Mouse (Mus musculus): ENCODE measurements at regions not wholly inside any gene's neighbourhood (a gene's known extent, or its start where the extent isn't known, plus 50 kb on each side); places are given as distances from the start of the nearest gene placed in this dataset.

DNA sequence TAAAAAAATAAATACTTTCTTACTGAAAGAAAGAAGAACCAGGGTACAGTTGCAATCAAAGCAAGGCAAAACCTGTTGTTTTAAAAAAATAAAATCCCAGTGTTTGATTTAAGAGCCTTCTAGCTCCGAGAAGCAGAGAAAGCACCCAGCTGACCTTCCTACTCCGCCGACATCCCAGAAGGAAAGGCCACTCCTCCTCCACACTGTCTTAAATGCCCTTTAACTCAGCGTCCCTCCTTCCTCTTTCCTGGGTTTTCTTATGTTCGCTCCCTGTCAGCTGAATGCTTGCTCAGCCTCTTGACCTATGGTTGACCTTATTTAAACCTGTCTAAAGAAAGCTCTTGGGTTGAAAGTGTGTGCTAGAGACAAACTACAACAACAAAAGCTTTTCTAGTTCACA is 79.1 kb downstream of the Sptssa start:
- DNase-seq (ENCODE audit: low spot score in 2 of 2) = no peak

- no peak for DNase-seq (ENCODE audit: low spot score in 2 of 2)
These were observed 79.6 kb downstream of the Sptssa start for GRCm38 (mm10) chr12:54576821-54577220.

- DNase-seq (ENCODE audit: low spot score in 2 of 2) = peak in 1 of 2 experiments; percentile 8
These were observed 83.5 kb downstream of the Sptssa start for GRCm38 (mm10) chr12:54572866-54573265.

GRCm38 (mm10) chr12:54568078-54568931 is 88.1 kb downstream of the Sptssa start:
- no peak for DNase-seq (ENCODE audit: low spot score in 2 of 2)

DNA sequence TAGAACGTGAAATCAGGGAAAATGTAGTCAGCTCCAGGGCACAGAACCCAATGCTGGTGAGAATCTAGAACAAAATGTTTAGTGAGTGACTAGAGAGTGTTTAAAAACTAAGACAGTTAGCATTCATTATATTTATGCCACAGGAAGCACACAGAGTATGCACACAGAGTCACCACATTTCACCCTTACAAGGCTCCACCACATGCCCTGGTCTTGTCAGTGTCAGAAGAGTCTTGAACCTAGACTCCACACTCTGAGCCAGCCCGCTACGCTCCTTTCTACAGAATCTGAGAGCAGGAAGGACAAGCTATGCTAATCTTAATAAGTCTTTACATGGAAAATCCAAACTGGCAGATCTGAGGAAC is 89.0 kb downstream of the Sptssa start:
- no peak for DNase-seq (ENCODE audit: low spot score in 2 of 2)

DNA sequence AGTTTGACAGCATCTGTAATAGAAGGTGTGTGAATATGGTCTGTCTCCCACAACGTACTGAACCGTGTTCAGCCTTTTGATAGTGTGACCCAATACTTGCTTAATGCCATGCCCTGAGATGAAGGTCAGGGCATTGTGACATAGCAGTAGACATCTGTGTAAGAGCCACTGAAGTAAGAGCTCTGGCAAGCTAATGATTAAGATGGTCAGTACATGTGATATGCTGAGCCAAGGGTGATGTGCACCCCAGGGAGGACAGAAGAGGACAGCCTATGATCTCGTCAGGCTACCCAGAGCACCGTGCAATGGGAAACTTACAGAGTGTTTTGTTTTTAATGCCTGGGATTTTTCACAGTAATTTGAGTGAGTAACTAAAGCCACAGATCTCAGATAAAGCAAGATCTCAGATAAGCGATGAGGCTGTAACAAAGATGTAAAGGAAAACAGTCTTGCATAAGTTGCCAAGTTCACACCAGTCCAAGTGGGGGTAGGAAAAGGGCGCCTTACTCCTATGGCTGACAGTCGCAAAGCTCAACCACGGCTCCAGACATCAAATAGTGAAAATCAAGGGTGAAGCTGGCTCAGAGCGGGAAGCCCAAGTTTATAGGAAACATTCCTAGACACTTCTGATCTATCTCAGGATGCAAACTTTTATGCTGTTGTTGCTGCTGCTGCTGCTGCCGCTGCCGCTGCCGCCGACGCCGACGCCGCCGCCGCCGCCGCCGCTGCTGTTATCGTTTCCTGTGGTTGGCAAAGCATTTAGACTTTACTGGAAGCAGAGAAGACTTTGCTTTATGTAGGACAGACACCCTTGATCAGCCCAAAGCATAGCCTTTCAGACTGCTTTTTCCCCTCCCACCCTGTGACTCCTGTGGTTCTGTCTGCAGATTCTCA is 89.6 kb downstream of the Sptssa start:
- no peak for DNase-seq (ENCODE audit: low spot score in 2 of 2)

DNA sequence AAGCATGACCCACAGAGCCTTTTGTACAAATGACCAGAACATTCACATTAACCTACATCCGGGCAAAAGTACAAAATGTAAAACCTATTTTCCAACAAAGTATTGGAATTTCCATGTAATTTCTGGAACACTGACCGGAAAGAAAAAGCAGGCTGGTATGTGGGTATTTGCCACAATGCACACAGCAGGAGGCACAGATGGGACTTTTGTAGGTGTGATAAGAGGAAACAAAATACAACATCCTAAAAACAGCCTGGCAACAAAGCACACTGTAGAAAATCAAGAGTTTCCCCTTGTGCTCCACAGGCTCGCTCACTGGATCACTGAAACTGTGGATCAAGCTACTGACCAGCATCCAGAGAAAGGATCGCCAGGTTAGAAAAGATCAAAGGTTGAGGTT is 94.4 kb downstream of the Sptssa start:
- DNase-seq (ENCODE audit: low spot score in 2 of 2) = peak in 1 of 2 experiments; percentile 24

- DNase-seq (ENCODE audit: low spot score in 2 of 2) = no peak
These were observed 98.3 kb downstream of the Sptssa start for GRCm38 (mm10) chr12:54558106-54558505.

- DNase-seq (ENCODE audit: low spot score in 2 of 2) = no peak
These were observed 106.7 kb downstream of the Sptssa start for GRCm38 (mm10) chr12:54549659-54550058.

DNA sequence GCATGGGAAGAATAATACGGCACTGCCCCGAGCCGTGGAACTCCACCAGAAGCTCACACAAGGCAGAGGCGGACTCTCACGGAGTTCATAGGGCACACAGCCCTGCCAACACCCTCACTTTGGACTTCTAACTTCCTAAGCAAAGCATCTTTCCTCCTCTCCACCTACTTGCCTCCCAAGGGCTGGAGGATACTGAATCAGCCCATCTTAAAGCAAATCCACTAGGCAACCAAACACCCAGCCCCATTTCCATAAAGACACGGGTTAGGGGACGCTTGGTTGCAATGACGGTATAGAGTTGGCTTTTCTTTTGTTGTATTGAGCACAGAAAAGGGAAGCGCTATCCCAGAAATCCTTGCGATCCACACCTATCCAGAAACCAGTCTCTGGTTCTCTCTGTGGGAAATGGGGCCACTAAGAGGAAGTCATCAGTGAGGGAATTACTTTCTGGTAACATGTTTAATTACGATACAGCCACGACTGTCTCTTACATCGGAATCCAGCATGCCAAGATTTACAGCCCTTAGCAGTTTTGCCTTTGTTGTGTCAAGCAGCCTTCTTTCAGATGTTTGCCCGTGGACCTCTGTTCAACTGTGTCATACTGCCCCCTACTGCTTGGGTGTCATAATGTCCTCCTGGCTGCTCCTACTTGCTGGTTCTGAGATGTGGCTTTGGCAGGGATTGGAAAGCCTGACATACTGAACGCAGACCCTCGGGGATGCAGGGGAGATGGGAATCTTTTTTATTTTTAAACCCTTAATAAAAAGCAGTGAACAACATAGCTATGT is 110.4 kb downstream of the Sptssa start:
- DNase-seq (ENCODE audit: low spot score in 2 of 2) = peak; percentile 18 to 21

DNA sequence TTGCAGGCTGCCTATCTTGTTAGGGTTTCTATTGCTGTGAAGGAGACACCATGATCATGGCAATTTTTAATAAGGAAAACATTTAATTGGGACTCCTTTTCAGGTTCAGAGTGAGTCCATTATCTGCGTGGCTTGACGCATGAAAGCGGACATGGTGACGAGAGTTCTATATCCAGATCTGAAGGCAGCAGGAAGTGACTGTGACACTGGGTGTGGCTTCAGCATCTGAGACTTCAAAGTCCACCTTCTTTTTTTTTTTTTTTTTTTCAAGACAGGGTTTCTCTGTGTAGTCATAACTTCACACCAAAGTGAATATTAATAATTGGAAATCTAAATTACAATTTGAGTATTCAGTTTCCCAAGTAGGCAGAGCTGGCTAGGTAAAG is 118.1 kb downstream of the Sptssa start:
- no peak for DNase-seq (ENCODE audit: low spot score in 2 of 2)

- DNase-seq (ENCODE audit: low spot score in 2 of 2) = no peak
These were observed 118.6 kb downstream of the Sptssa start for GRCm38 (mm10) chr12:54537690-54538319.

GRCm38 (mm10) chr12:54537022-54537421 is 119.4 kb downstream of the Sptssa start:
- no peak for DNase-seq (ENCODE audit: low spot score in 2 of 2)

DNA sequence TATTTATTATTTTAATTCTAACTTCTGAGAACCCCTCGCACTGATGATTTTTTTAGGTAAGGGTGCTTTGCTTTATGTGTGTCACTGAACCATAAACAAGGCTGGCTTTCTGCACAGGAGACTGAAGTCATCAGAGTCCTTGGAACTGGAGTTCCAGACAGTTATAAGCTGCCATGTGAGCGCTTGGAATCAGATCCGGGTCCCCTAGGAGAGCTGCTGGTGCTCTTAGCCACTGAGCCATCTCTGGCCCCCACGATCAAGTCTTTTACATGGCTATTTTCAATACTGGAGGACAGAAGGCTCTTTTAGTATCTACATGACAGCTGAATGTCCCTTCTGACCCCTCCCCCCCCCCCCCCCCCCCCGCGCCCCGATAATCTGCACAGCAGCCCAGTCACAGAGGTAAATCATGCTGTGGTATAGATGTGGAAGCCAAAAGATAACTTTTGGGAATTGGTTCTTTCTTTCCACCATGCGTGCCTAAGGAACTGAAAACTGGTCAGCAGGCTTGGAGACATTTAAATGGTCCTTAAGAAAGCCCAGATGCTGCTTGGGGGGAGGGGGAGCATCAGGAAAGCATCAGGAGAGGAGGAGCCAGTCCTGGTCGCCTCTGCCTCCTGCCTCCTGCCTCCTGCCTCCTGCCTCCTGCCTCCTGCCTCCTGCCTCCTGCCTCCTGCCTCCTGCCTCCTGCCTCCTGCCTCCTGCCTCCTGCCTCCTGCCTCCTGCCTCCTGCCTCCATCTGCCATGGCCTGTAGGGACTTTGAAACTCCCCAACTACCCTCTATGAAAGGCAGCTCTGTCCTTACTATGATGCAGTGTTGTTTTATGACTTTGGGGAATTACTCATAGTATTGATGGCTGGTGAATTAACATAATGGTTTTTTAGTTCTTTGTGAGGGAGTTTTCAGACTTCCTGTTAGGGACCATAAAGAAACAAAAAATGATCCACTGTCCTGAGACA is 120.5 kb downstream of the Sptssa start:
- no peak for DNase-seq (ENCODE audit: low spot score in 2 of 2)

- no peak for DNase-seq (ENCODE audit: low spot score in 2 of 2)
These were observed 121.5 kb downstream of the Sptssa start for GRCm38 (mm10) chr12:54534910-54535309.

DNA sequence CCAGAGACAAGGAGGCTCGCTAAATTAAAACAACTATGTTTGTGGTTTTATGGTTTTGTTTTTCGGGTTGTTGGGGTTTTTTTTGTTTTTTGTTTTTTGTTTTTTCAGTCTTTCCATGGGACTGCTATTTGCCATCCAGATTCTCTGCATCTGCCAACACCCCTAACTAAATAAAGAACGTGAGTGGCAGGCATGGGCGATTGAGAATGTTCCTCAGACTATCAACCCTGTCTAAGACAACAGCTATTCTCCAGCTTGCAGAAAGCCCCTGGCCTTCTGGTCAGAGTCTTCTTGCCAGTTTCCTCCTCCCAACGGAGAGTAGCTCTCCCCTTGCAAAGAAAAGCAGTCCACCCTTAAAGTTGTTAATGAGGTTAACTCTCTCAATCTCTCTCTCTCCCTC is 123.2 kb downstream of the Sptssa start:
- no peak for DNase-seq (ENCODE audit: low spot score in 2 of 2)

DNA sequence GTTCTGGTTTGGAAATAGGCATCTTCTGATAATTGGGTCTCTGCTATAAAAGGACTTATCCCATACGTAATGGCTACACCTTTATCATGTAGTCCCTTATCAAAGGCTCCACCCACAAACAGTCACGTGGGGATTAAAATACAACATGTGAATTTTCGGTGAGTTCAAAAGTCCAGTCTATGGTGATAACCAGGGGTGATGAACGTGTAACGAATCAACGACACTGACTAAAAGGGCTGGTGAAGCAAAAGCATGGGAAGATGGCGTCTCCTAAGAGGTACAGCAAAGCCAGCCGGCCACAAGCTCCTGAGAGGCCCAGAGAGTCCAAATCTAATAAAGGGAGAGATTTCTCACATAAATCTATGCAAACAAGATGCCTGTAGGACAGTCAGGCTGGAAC is 124.3 kb downstream of the Sptssa start:
- no peak for DNase-seq (ENCODE audit: low spot score in 2 of 2)

DNA sequence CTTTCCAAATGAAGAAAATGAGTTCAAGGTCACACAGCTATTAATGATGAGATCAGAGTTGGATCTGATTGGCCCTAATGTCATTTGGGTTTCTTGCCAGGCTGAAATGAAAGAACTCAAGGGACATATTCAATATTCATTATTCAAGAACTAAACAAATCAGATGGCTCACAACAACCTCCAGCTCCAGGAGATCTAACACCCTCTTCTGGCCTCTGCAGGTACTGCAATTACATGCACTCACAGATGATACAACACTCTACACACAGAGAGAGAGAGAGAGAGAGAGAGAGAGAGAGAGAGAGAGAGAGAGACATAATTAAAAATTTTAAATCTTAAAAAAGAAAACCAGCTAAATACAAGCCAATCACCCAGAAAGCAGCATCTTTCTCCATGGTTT is 128.3 kb downstream of the Sptssa start:
- DNase-seq (ENCODE audit: low spot score in 2 of 2) = no peak

GRCm38 (mm10) chr12:54527577-54527976 is 128.8 kb downstream of the Sptssa start:
- no peak for DNase-seq (ENCODE audit: low spot score in 2 of 2)

- no peak for DNase-seq (ENCODE audit: low spot score in 2 of 2)
These were observed 136.0 kb downstream of the Sptssa start for GRCm38 (mm10) chr12:54520406-54520805.
